In the genomic region with DNA sequence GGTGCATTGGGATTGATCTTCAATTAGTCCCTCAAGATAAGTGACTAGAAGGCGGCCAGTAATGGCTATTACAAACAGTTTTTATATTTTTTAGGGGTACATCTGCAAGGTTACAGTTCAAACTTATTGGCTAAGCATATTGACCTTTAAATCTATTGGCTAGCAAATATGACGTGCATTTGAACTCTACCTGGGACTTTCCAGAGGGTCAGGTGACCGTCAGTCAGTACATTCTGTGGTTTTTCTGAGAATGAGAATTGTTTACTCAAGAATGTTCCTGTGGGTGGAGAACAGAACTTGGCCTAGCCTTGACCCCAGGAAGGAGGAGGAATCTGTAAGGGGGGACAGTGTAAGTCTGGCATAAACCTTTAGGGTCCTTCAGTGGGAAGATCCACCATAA, we compare ENCODE assay signal across 19 mouse cellular contexts.
"Had no signal": no experiment of that assay in that cellular context is flagged by ENCODE, and none has a peak within 500 bp of the region (broad histone marks: within the 10 kb centered on the region; RNA-seq: fewer than 3 reads in every experiment).

No protein-coding gene starts in this region.

- H3K27me3 ChIP-seq: limb, embryonic 12.5 days; limb, embryonic 15.5 days; megakaryocyte, embryonic 14.5 days; midbrain, embryonic 13.5 days had no signal

- H3K4me1 ChIP-seq: limb, embryonic 12.5 days; limb, embryonic 15.5 days; megakaryocyte, embryonic 14.5 days; midbrain, embryonic 10.5 days; midbrain, embryonic 13.5 days had no signal

- H3K27ac ChIP-seq: left cerebral cortex, adult 2 months; limb, embryonic 12.5 days; limb, embryonic 15.5 days; liver, embryonic 14.5 days; midbrain, embryonic 10.5 days; midbrain, embryonic 13.5 days had no signal

- H3K4me3 ChIP-seq: left cerebral cortex, adult 2 months; limb, embryonic 12.5 days; limb, embryonic 15.5 days; megakaryocyte, embryonic 14.5 days; midbrain, embryonic 10.5 days; midbrain, embryonic 13.5 days had no signal

- H3K36me3 ChIP-seq: limb, embryonic 12.5 days; limb, embryonic 15.5 days; midbrain, embryonic 10.5 days; midbrain, embryonic 13.5 days had no signal

- DNase-seq: kidney, adult 18-20 months; kidney, postnatal 14 days; kidney, postnatal 4 days; left cerebral cortex, postnatal 4 days; liver, postnatal 0 days; lung, embryonic 14.5 days; lung, postnatal 10 days; thymus, adult 18-20 months; thymus, postnatal 36 days had no signal

- H3K4me2 ChIP-seq: limb, embryonic 12.5 days; limb, embryonic 15.5 days; liver, embryonic 11.5 days; lung, embryonic 14.5 days; midbrain, embryonic 13.5 days had no signal

- H3K9ac ChIP-seq: limb, embryonic 12.5 days; limb, embryonic 15.5 days; liver, embryonic 14.5 days; liver, postnatal 0 days; lung, embryonic 14.5 days; midbrain, embryonic 13.5 days had no signal

- ATAC-seq: intestine, embryonic 16.5 days; liver, postnatal 0 days; midbrain, embryonic 13.5 days; midbrain, embryonic 16.5 days had no signal

- H3K9me3 ChIP-seq: limb, embryonic 12.5 days; limb, embryonic 15.5 days; megakaryocyte, embryonic 14.5 days; midbrain, embryonic 10.5 days; midbrain, embryonic 13.5 days had no signal
